Mouse (Mus musculus): ENCODE results near the gene Cnot11. TPM values are rescaled to one million over a fixed set of nuclear protein-coding genes. Genes with fewer than 3 reads are reported as not detected.
A peak's percentile ranks its signal among the peaks of the same experiment; 100 is the strongest.

Gene Cnot11
- polyA plus RNA-seq, 1 experiment from 2014 or later: 27.1 TPM

- Histone ChIP-seq H3K9me3 (ENCODE audit: control insufficient read depth, low read depth, low read length) (no peaks in the 10 kb centered on the region), H3K36me3 (ENCODE audit: control insufficient read depth, insufficient read depth, low read length) (no peaks in the 10 kb centered on the region), H3K4me2 (replicated peaks; ENCODE audit: low read depth, low read length) (no peak overlapping the region), H3K9ac (replicated peaks; ENCODE audit: low read depth, low read length) (no peak overlapping the region), H3K4me3 (ENCODE audit: low read depth, low read length) (no peak overlapping the region), H3K4me1 (ENCODE audit: control insufficient read depth, insufficient read depth, low read length) (no peaks in the 10 kb centered on the region), H3K27ac (ENCODE audit: low read length) (no peak overlapping the region), H3K27me3 (ENCODE audit: control insufficient read depth, insufficient read depth, low read length) (no peaks in the 10 kb centered on the region)
- 81% methylated on average over 9 of the region's 9 CpGs for WGBS
- ATAC-seq (ENCODE audit: insufficient number of reproducible peaks, insufficient read depth, low FRiP score, low read depth): no peak
Measured at GRCm38 (mm10) chr1:39526371-39527167, 8.2 kb upstream of the Cnot11 start.

GRCm38 (mm10) chr1:39527432-39527831 is 7.4 kb upstream of the Cnot11 start:
- no peaks in the 10 kb centered on the region for H3K36me3 ChIP-seq (ENCODE audit: control insufficient read depth, insufficient read depth, low read length)
- H3K9ac ChIP-seq (replicated peaks; ENCODE audit: low read depth, low read length): no peak overlapping the region
- no peak overlapping the region for H3K4me2 ChIP-seq (replicated peaks; ENCODE audit: low read depth, low read length)
- no peaks in the 10 kb centered on the region for H3K27me3 ChIP-seq (ENCODE audit: control insufficient read depth, insufficient read depth, low read length)
- no peak for ATAC-seq (ENCODE audit: insufficient number of reproducible peaks, insufficient read depth, low FRiP score, low read depth)
- H3K27ac ChIP-seq (ENCODE audit: low read length): no peak overlapping the region
- no peaks in the 10 kb centered on the region for H3K9me3 ChIP-seq (ENCODE audit: control insufficient read depth, low read depth, low read length)
- H3K4me3 ChIP-seq (ENCODE audit: low read depth, low read length): no peak overlapping the region
- H3K4me1 ChIP-seq (ENCODE audit: control insufficient read depth, insufficient read depth, low read length): no peaks in the 10 kb centered on the region
- 14% methylated on average over 7 of the region's 7 CpGs for WGBS

- Histone ChIP-seq H3K4me1 (ENCODE audit: control insufficient read depth, insufficient read depth, low read length) (no peaks in the 10 kb centered on the region), H3K9me3 (ENCODE audit: control insufficient read depth, low read depth, low read length) (no peaks in the 10 kb centered on the region), H3K27me3 (ENCODE audit: control insufficient read depth, insufficient read depth, low read length) (no peaks in the 10 kb centered on the region), H3K4me2 (replicated peaks; ENCODE audit: low read depth, low read length) (no peak overlapping the region), H3K4me3 (ENCODE audit: low read depth, low read length) (no peak overlapping the region), H3K27ac (ENCODE audit: low read length) (no peak overlapping the region), H3K36me3 (ENCODE audit: control insufficient read depth, insufficient read depth, low read length) (no peaks in the 10 kb centered on the region), H3K9ac (replicated peaks; ENCODE audit: low read depth, low read length) (no peak overlapping the region)
- no peak for ATAC-seq (ENCODE audit: insufficient number of reproducible peaks, insufficient read depth, low FRiP score, low read depth)
- WGBS: 76% methylated on average over 6 of the region's 6 CpGs
Measured at GRCm38 (mm10) chr1:39528319-39528718, 6.5 kb upstream of the Cnot11 start.

- no peak overlapping the region for H3K4me2 ChIP-seq (replicated peaks; ENCODE audit: low read depth, low read length)
- H3K9ac ChIP-seq (replicated peaks; ENCODE audit: low read depth, low read length): no peak overlapping the region
- no peaks in the 10 kb centered on the region for H3K9me3 ChIP-seq (ENCODE audit: control insufficient read depth, low read depth, low read length)
- H3K27me3 ChIP-seq (ENCODE audit: control insufficient read depth, insufficient read depth, low read length): no peaks in the 10 kb centered on the region
- WGBS: 36% methylated on average over 13 of the region's 13 CpGs
- no peaks in the 10 kb centered on the region for H3K36me3 ChIP-seq (ENCODE audit: control insufficient read depth, insufficient read depth, low read length)
- no peak overlapping the region for H3K4me3 ChIP-seq (ENCODE audit: low read depth, low read length)
- H3K27ac ChIP-seq (ENCODE audit: low read length): no peak overlapping the region
- H3K4me1 ChIP-seq (ENCODE audit: control insufficient read depth, insufficient read depth, low read length): peaks cover 5% of the 10 kb centered on the region; the same call in 1 of the 2 replicates
- no peak for ATAC-seq (ENCODE audit: insufficient number of reproducible peaks, insufficient read depth, low FRiP score, low read depth)
Measured at GRCm38 (mm10) chr1:39530258-39530943, 4.4 kb upstream of the Cnot11 start.

GRCm38 (mm10) chr1:39531036-39531435 is 3.8 kb upstream of the Cnot11 start:
- no peaks in the 10 kb centered on the region for H3K9me3 ChIP-seq (ENCODE audit: control insufficient read depth, low read depth, low read length)
- H3K4me1 ChIP-seq (ENCODE audit: control insufficient read depth, insufficient read depth, low read length): peaks cover 5% of the 10 kb centered on the region; the same call in 1 of the 2 replicates
- no peak overlapping the region for H3K4me2 ChIP-seq (replicated peaks; ENCODE audit: low read depth, low read length)
- H3K27me3 ChIP-seq (ENCODE audit: control insufficient read depth, insufficient read depth, low read length): no peaks in the 10 kb centered on the region
- no peak overlapping the region for H3K4me3 ChIP-seq (ENCODE audit: low read depth, low read length)
- 66% methylated on average over 4 of the region's 4 CpGs for WGBS
- H3K9ac ChIP-seq (replicated peaks; ENCODE audit: low read depth, low read length): no peak overlapping the region
- no peak overlapping the region for H3K27ac ChIP-seq (ENCODE audit: low read length)
- no peak for ATAC-seq (ENCODE audit: insufficient number of reproducible peaks, insufficient read depth, low FRiP score, low read depth)
- H3K36me3 ChIP-seq (ENCODE audit: control insufficient read depth, insufficient read depth, low read length): no peaks in the 10 kb centered on the region

- 52% methylated on average over 3 of the region's 3 CpGs for WGBS
Measured at GRCm38 (mm10) chr1:39533917-39534316, 875 bp upstream of the Cnot11 start.

GRCm38 (mm10) chr1:39535515-39536311 is 921 bp downstream of the Cnot11 start:
- H3K27me3 ChIP-seq (ENCODE audit: control insufficient read depth, insufficient read depth, low read length): no peaks in the 10 kb centered on the region
- H3K36me3 ChIP-seq (ENCODE audit: control insufficient read depth, insufficient read depth, low read length): peaks cover 27% of the 10 kb centered on the region
- no peaks in the 10 kb centered on the region for H3K9me3 ChIP-seq (ENCODE audit: control insufficient read depth, low read depth, low read length)
- peak overlapping the region; percentile 85 for H3K4me2 ChIP-seq (replicated peaks; ENCODE audit: low read depth, low read length)
- peak overlapping the region; percentile 89 for H3K9ac ChIP-seq (replicated peaks; ENCODE audit: low read depth, low read length)
- peak; percentile 91 for ATAC-seq (ENCODE audit: insufficient number of reproducible peaks, insufficient read depth, low FRiP score, low read depth)
- WGBS: under 1% methylated on average over 94 of the region's 100 CpGs
- peak overlapping the region; percentile 93 for H3K4me3 ChIP-seq (ENCODE audit: low read depth, low read length)
- H3K4me1 ChIP-seq (ENCODE audit: control insufficient read depth, insufficient read depth, low read length): peaks cover 12% of the 10 kb centered on the region; the same call in 1 of the 2 replicates
- peak overlapping the region; percentile 92 for H3K27ac ChIP-seq (ENCODE audit: low read length)

More at GRCm38 (mm10) chr1:39533917-39534316, 875 bp upstream of the Cnot11 start:
- H3K4me2 ChIP-seq (replicated peaks; ENCODE audit: low read depth, low read length): no peak overlapping the region
- H3K9me3 ChIP-seq (ENCODE audit: control insufficient read depth, low read depth, low read length): no peaks in the 10 kb centered on the region
- H3K27me3 ChIP-seq (ENCODE audit: control insufficient read depth, insufficient read depth, low read length): no peaks in the 10 kb centered on the region
- no peak overlapping the region for H3K4me3 ChIP-seq (ENCODE audit: low read depth, low read length)
- peaks cover 9% of the 10 kb centered on the region for H3K36me3 ChIP-seq (ENCODE audit: control insufficient read depth, insufficient read depth, low read length)
- ATAC-seq (ENCODE audit: insufficient number of reproducible peaks, insufficient read depth, low FRiP score, low read depth): no peak
- H3K27ac ChIP-seq (ENCODE audit: low read length): no peak overlapping the region
- H3K9ac ChIP-seq (replicated peaks; ENCODE audit: low read depth, low read length): no peak overlapping the region
- peaks cover 12% of the 10 kb centered on the region; the same call in 1 of the 2 replicates for H3K4me1 ChIP-seq (ENCODE audit: control insufficient read depth, insufficient read depth, low read length)

- Histone ChIP-seq H3K27ac (ENCODE audit: low read length) (no peak overlapping the region), H3K4me1 (ENCODE audit: control insufficient read depth, insufficient read depth, low read length) (peaks cover 12% of the 10 kb centered on the region; the same call in 1 of the 2 replicates), H3K27me3 (ENCODE audit: control insufficient read depth, insufficient read depth, low read length) (no peaks in the 10 kb centered on the region), H3K4me2 (replicated peaks; ENCODE audit: low read depth, low read length) (peak overlapping the region; percentile 85), H3K36me3 (ENCODE audit: control insufficient read depth, insufficient read depth, low read length) (peaks cover 31% of the 10 kb centered on the region), H3K9ac (replicated peaks; ENCODE audit: low read depth, low read length) (peak overlapping the region; percentile 89), H3K9me3 (ENCODE audit: control insufficient read depth, low read depth, low read length) (no peaks in the 10 kb centered on the region), H3K4me3 (ENCODE audit: low read depth, low read length) (peak overlapping the region; percentile 93)
- WGBS: 31% methylated on average over 7 of the region's 7 CpGs
- ATAC-seq (ENCODE audit: insufficient number of reproducible peaks, insufficient read depth, low FRiP score, low read depth): no peak
Measured at GRCm38 (mm10) chr1:39536701-39537100, 1.9 kb downstream of the Cnot11 start.

All from stomach, embryonic 14.5 days (tissue).